Mouse (Mus musculus) small intestine, adult 2 months (tissue): ENCODE results near the gene Fcamr. TPM values are rescaled to one million over a fixed set of nuclear protein-coding genes. Genes with fewer than 3 reads are reported as not detected.
A peak's percentile ranks its signal among the peaks of the same experiment; 100 is the strongest.

Experiments
- H3K27ac ChIP-seq: fragments of 200-500 bp; 2 replicates; pipeline ENCODE4 v1.5.1; 2012; ENCODE audit warnings: low read depth, low read length, control low read depth, inconsistent platforms; ENCODE audit not compliant: insufficient read depth
- H3K27me3 ChIP-seq: fragments of 200-500 bp; 2 replicates; pipeline ENCODE4 v1.6.1; 2012; ENCODE audit warnings: mild to moderate bottlenecking, moderate library complexity, low read length, inconsistent platforms; ENCODE audit not compliant: control insufficient read depth, insufficient read depth
- H3K36me3 ChIP-seq: fragments of 200-500 bp; 2 replicates; pipeline ENCODE4 v1.6.1; 2012; ENCODE audit warnings: mild to moderate bottlenecking, low read length, control low read depth, inconsistent platforms; ENCODE audit not compliant: control insufficient read depth, insufficient read depth
- H3K4me1 ChIP-seq: fragments of 200-500 bp; 2 replicates; pipeline ENCODE4 v1.6.1; 2012; ENCODE audit warnings: low read length, inconsistent platforms, mixed read lengths; ENCODE audit not compliant: control insufficient read depth, insufficient read depth, insufficient read length
- H3K4me3 ChIP-seq: fragments of 200-500 bp; 2 replicates; pipeline ENCODE4 v1.5.1; 2012; ENCODE audit warnings: low read depth, mild to moderate bottlenecking, control low read depth, inconsistent platforms, low read length, moderate library complexity
- CTCF ChIP-seq: fragments of 200-500 bp; IDR thresholded peaks from 2 replicates; pipeline ENCODE4 v1.5.1; 2012; ENCODE audit warnings: low read depth, mild to moderate bottlenecking, control low read depth, inconsistent platforms, low read length, moderate library complexity, mixed read lengths; ENCODE audit not compliant: insufficient replicate concordance, insufficient read length; ENCODE audit errors: extremely low read depth
- POLR2A ChIP-seq: fragments of 200-500 bp; IDR thresholded peaks from 2 replicates; pipeline ENCODE4 v1.6.1; 2012; ENCODE audit warnings: low read depth, mild to moderate bottlenecking, control low read depth, inconsistent platforms, low read length, moderate library complexity
- WGBS: fragments of 180-500 bp; shearing (Covaris S2); methylation state at CpG from one replicate; pipeline ENCODE4 v1.1.7; 2018; 5-methylcytosine and 5-hydroxymethylcytosine counted together
- polyA plus RNA-seq: library from polyadenylated mRNA; depleted of rRNA; stranded (reverse); fragments of >200 nt; gene quantifications from 2 replicates; pipeline ENCODE4 v1.2.3, GENCODE M21; 2012

Gene Fcamr
- polyA plus RNA-seq, 1 experiment: 1.6 TPM

- 0 out of 2 replicates have a peak overlapping the region, but pooled peaks have one; percentile 30 for H3K27ac ChIP-seq
- WGBS: 51% methylated on average over 4 of the region's 4 CpGs
- TF ChIP-seq CTCF (no peak), POLR2A (no peak)
- H3K27me3 ChIP-seq: no peaks in the 10 kb centered on the region
- H3K4me1 ChIP-seq: peaks cover 22% of the 10 kb centered on the region; the same call in 1 of the 2 replicates
- no peaks in the 10 kb centered on the region for H3K36me3 ChIP-seq
- no peak overlapping the region for H3K4me3 ChIP-seq
Observed at GRCm38 (mm10) chr1:130770487-130770886, 30.2 kb upstream of the Fcamr start.

- WGBS: 69% methylated on average over 3 of the region's 3 CpGs
- Histone ChIP-seq H3K27me3 (no peaks in the 10 kb centered on the region), H3K36me3 (no peaks in the 10 kb centered on the region), H3K4me1 (peaks cover 18% of the 10 kb centered on the region; the same call in 1 of the 2 replicates), H3K27ac (0 out of 2 replicates have a peak overlapping the region, but pooled peaks have one; percentile 30), H3K4me3 (no peak overlapping the region)
- TF ChIP-seq CTCF (no peak), POLR2A (no peak)
Observed at GRCm38 (mm10) chr1:130770981-130771494, 29.7 kb upstream of the Fcamr start.

- H3K4me1 ChIP-seq: peaks cover 6% of the 10 kb centered on the region; the same call in 1 of the 2 replicates
- H3K27me3 ChIP-seq: no peaks in the 10 kb centered on the region
- no peak overlapping the region for H3K4me3 ChIP-seq
- no peaks in the 10 kb centered on the region for H3K36me3 ChIP-seq
- H3K27ac ChIP-seq: no peak overlapping the region
- WGBS: 84% methylated on average over 2 of the region's 2 CpGs
- TF ChIP-seq POLR2A (no peak), CTCF (no peak)
Observed at GRCm38 (mm10) chr1:130775234-130775633, 25.5 kb upstream of the Fcamr start.

GRCm38 (mm10) chr1:130775691-130776331 is 24.9 kb upstream of the Fcamr start:
- H3K36me3 ChIP-seq: no peaks in the 10 kb centered on the region
- WGBS: 76% methylated on average over 7 of the region's 7 CpGs
- H3K4me1 ChIP-seq: peaks cover under 1% of the 10 kb centered on the region; the same call in 1 of the 2 replicates
- H3K27me3 ChIP-seq: no peaks in the 10 kb centered on the region
- no peak for TF ChIP-seq POLR2A
- no peak for TF ChIP-seq CTCF
- no peak overlapping the region for H3K4me3 ChIP-seq
- no peak overlapping the region for H3K27ac ChIP-seq

- WGBS: 82% methylated on average over 1 of the region's 1 CpGs
- Histone ChIP-seq H3K27me3 (no peaks in the 10 kb centered on the region), H3K4me1 (no peaks in the 10 kb centered on the region)
Observed at GRCm38 (mm10) chr1:130776645-130777044, 24.1 kb upstream of the Fcamr start.

GRCm38 (mm10) chr1:130779867-130780266 is 20.8 kb upstream of the Fcamr start:
- H3K4me3 ChIP-seq: no peak overlapping the region
- no peaks in the 10 kb centered on the region for H3K36me3 ChIP-seq
- no peaks in the 10 kb centered on the region for H3K4me1 ChIP-seq
- TF ChIP-seq CTCF (no peak), POLR2A (no peak)
- no peak overlapping the region for H3K27ac ChIP-seq
- H3K27me3 ChIP-seq: no peaks in the 10 kb centered on the region
- 86% methylated on average over 3 of the region's 3 CpGs for whole genome bisulfite sequencing

More at GRCm38 (mm10) chr1:130776645-130777044, 24.1 kb upstream of the Fcamr start:
- Histone ChIP-seq H3K27ac (no peak overlapping the region), H3K36me3 (no peaks in the 10 kb centered on the region), H3K4me3 (no peak overlapping the region)
- TF ChIP-seq POLR2A (no peak), CTCF (peak; percentile 39; the same call in 1 of the 2 replicates)

- no peak overlapping the region for H3K27ac ChIP-seq
- no peaks in the 10 kb centered on the region for H3K36me3 ChIP-seq
- 11% methylated on average over 4 of the region's 4 CpGs for WGBS
- no peaks in the 10 kb centered on the region for H3K27me3 ChIP-seq
- H3K4me1 ChIP-seq: no peaks in the 10 kb centered on the region
- TF ChIP-seq CTCF (peak; percentile 32; the same call in 1 of the 2 replicates), POLR2A (no peak)
- no peak overlapping the region for H3K4me3 ChIP-seq
Observed at GRCm38 (mm10) chr1:130784054-130784453, 16.6 kb upstream of the Fcamr start.
